Mouse (Mus musculus): ENCODE measurements at regions not wholly inside any gene's neighbourhood (a gene's known extent, or its start where the extent isn't known, plus 50 kb on each side); places are given as distances from the start of the nearest gene placed in this dataset.
A peak's percentile ranks its signal among the peaks of the same experiment; 100 is the strongest.

- no peak for DNase-seq
Observed at GRCm38 (mm10) chr6:41121641-41122040, 86.3 kb upstream of the 2210010C04Rik start.

DNA sequence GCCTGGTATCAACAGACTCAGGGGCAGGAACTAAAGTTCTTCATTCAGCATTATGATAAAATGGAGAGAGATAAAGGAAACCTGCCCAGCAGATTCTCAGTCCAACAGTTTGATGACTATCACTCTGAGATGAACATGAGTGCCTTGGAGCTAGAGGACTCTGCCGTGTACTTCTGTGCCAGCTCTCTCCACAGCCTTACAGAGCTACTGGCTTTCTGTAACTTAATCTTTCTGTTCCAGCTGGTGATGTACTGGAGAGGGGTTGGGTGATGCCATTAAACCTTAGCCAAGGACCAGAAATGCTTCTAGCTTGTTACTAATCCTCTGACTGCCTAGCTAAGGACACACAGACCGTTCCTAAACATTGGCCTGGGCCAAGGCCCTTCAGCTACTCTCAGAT is 83.9 kb upstream of the 2210010C04Rik start:
- DNase-seq = no peak

DNA sequence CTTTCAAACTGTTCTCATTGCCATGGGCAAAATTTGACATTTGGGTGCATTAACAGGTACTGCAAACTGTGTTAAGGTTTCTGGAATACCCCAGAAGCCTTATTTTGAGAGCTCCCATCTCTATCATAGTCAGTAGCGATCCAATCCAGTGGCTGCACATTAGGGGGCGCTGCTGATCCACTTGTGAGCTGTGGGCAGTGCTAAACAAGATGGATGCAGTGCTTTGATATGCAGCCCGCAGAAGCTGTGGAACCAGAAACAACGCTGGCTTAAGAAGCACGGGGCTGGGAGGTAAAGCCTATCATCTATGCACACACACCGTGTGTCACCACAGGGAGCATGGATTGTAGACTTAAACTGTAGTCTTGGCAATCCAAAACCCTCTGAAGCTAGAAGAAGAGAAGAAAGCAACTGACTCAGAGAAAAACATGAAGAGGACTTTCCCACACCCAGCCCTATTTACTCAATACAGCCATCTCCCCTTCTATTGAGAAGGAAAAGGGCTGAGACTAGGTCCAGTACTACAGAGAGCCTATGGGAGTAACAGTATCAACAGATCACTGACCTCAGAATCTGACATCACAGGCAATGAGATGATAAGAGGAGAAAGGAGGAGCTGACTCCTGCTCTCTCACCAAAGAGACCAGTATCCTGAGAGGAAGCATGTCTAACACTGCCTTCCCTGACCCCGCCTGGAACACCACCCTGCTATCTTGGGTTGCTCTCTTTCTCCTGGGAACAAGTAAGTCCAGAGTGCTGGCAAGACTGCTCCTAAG is 83.1 kb upstream of the 2210010C04Rik start:
- DNase-seq = peak; percentile 75 to 83

GRCm38 (mm10) chr6:41113943-41114342 is 78.6 kb upstream of the 2210010C04Rik start:
- no peak for DNase-seq

- DNase-seq = peak; percentile 68 to 74
Observed at GRCm38 (mm10) chr6:41112861-41113610, 77.7 kb upstream of the 2210010C04Rik start.

DNA sequence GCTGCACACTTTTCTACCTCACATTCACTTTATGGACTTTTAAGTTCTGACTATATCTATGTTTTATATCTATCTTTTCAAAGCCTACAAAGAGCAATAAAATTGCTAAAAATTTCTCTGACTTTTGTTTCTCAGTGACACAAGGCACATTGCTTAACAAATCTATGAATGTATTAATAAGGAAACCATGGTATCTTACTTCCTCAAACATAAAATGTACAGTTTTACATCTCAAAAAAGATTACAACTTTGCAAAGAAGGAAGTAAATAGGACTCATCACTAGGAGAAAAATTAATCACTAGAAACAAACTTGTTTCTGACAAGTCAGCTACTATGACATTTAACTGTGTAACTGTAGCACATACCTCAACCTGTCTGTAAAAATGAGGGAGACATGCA is 76.5 kb upstream of the 2210010C04Rik start:
- no peak for DNase-seq

GRCm38 (mm10) chr6:41108897-41109296 is 73.6 kb upstream of the 2210010C04Rik start:
- no peak for DNase-seq

GRCm38 (mm10) chr6:41103689-41104400 is 68.5 kb upstream of the 2210010C04Rik start:
- no peak for DNase-seq

- no peak for DNase-seq
Observed at GRCm38 (mm10) chr6:41101997-41102396, 66.7 kb upstream of the 2210010C04Rik start.

- DNase-seq = no peak
Observed at GRCm38 (mm10) chr6:41100258-41100657, 64.9 kb upstream of the 2210010C04Rik start.

DNA sequence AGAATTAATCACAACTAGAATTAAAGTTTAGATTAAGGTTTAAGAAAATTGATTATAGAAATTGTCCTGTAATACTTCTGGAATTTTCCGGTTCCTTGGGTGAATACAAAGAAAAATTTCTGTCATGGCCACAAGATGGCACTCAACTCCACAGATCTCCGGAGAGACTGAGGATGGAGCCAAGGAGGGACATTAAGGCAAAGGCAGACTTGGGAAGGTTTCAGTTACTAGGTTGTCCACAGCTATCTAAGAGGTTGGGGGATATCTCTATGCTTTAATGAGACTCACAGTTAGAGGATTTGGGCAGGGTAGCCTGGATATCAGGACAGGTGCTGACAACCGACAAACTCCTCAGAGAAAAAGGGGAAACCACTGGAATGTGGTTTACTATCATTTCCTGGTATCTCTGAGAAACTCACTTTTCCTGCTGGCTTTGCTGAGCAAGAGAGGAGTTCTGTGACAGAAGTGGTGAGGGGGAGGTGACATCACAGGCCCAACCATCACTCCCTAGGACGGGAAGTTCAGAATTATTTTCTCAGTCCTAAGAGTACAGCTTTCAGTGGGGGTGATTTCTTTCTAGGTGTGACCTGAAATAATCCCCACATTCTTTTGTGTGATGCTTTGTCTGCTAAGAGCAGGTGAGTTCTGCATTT is 56.0 kb upstream of the 2210010C04Rik start:
- no peak for DNase-seq
